Mouse (Mus musculus) kidney, postnatal 25 days (tissue): ENCODE data around the gene Gramd1c.

Experiments
- DNase-seq, 2 experiments: peaks; one replicate each; pipeline ENCODE4 v3.0.0; 2021; ENCODE audit warnings: mixed read lengths in 2 of 2

Gene Gramd1c

GRCm38 (mm10) chr16:44063025-44063894, at the start of gene Gramd1c:
Gene Gramd1c, minus strand, starts transcription at chr16:44063345.
- peak; percentile 58 to 79 for DNase-seq

DNA sequence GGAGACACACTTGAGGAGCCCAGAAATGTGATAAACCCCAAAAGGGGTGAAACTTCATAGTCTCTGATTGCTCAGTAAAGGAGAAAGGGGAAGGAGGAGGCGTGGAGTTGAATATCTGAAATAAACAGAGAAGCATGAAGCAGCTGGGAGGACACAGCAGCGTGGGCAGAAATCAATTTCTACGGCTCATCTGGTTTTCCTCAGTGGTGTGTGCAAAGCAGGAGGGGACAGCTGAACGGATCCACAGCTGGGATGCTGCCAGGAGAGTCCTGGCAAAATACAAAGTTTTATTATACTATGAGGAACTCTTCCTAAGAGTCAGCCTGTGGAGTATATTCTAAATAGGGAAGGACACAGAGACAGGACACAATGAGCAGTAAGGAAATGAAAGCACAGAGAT, 45.9 kb upstream of the Gramd1c start:
- no peak for DNase-seq

DNA sequence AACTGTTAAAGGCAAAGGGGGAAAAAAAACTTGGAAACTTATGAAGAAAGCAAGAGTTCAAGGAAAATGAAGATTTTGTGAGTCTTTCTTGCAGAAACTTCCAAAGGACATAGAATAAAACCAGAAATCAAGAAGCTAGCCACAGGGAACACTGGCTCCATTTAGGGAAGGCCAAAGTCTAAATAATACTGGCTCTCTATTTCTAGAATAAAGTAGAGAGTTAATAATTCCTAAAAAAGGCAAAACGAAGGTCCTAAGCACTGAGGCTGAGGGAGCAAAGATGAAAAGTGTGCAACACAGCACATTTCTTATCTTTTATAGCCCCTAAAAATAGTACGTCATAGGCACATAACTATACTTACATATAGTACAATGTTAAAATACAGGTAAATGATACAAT, 42.1 kb upstream of the Gramd1c start:
- no peak for DNase-seq

DNA sequence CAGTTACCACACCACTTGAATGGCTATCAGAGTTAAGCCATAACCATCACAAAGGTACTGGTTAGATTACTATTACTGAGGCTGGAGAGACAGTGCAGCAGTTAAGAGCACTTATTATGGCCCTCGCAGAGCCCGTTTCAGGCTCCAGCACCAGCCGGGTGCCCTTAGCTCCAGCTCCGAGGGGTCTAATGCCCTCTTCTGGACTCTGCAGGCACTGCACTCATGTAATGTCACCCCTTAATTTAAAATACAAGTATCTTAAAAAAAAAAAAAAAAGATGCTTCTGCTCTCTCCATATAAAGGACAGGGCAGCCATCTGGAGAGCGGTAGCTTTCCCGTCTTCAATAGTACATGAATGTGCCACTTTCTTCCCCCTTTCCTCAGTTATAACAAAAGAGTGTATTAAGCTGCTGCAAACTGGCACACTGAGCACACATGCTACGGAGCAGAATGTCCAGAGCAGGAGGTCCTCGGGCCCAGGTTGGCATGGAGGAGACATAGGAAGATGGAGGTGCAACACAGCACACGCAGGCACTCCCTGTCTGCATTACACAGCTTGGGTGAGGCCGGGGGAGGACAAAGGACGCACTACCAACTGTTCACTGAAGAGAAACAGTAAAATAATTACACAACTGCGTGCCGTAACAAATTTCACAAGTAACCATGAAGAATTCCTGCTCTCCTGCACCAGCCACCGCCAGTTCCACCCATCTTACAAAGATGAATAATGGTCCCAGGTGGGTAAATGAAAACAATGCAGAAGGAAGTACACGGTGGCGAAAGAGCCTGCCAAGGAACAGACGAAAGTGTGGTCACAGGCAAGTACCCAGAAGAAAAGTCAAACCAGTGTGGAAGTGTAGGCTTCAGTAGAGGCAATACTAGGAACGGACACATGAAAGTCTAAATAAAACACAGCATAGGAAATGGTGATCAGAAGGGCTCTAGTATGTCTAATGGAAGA, 40.9 kb upstream of the Gramd1c start:
- DNase-seq = no peak

- no peak for DNase-seq
Measured at GRCm38 (mm10) chr16:44102925-44103324, 39.8 kb upstream of the Gramd1c start.

DNA sequence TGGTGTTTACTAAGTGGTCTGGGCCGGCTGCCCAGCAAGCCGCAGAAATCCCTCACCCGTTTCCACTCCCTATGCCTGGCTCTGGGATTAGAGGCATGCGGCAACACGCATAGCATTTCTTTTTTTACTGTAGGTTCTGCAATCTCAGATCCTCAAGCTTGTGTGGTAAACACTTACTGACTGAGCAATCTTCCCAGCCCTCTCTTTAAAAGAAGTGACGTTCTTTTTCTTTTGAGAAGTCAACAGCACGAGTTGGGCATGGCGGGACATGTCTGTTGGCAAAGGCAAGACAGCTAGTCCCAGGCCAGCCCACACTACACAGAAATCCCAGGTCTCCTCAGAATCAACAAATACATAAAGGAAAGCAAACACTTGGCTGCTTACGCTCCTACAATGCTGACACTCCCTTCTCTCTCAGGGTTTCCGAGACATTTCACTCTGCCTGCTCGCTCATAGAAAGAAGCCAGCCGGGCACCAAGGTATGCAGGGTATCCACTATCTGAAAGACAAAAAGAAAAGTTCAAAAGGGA, 38.1 kb upstream of the Gramd1c start:
- no peak for DNase-seq

- peak; percentile 31 to 53 for DNase-seq
Measured at GRCm38 (mm10) chr16:44099377-44099776, 36.2 kb upstream of the Gramd1c start.

DNA sequence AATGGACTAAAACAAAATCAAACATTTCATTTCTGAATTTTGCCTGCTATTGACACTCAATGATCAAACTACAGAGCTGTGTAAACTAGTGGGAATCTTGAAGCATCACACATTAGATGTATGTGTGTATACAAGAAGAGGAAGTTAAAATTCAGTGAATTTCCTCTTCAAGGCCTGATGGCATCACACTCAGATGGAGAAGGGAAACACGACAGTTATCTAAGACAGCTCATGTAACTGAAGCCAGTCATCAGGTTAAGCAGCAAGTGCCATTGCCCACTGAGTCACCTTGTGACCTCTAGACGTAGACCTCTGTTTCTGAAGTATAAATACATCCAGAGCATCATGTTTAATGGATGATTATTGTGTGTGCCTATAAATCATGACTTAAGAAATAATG, 24.5 kb upstream of the Gramd1c start:
- DNase-seq = no peak

- DNase-seq = no peak
Measured at GRCm38 (mm10) chr16:44061341-44061740, 1.8 kb downstream of the Gramd1c start.

GRCm38 (mm10) chr16:44060604-44061286, 2.4 kb downstream of the Gramd1c start:
- DNase-seq = no peak

GRCm38 (mm10) chr16:44058745-44059144, 4.4 kb downstream of the Gramd1c start:
- peak; percentile 55 to 81 for DNase-seq

DNA sequence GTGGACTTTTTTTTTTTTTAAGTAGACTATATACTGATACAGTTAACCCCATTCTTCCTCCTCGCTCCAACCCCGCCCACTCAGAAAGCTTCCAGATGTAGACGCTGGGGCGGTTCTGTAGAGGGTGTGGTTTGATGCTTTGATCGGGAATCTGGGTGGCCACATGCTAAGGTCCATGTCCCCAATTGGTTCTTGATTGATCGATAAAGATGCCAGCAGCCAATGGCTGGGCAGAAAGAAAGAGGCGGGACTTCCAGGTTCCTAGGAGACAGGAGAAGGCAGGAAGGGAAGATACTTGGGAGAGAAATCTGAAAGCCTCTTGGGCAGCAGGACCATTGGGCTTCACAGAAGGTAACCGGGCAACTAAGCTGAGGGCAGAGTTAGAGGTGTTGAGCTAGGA, 7.4 kb downstream of the Gramd1c start:
- no peak for DNase-seq

DNA sequence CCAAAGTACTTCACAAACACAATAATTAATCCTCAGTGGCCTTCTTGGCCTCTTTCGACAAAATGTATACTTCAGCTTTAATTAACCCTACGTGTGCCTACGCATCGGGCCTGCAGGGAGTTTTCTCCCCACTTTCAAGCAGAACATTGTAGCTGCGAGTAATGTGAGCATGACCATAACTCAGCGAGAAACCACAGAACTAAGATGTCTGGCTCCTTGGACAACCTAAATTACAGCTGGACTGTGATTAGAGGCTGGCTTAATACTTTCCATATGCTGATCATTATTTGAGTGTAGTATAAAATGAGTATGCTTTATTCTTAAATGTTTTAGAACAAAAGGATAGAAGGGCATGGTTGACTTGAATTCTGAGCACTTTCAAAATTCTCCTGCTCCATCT, 9.9 kb downstream of the Gramd1c start:
- no peak for DNase-seq

GRCm38 (mm10) chr16:44052390-44052789, 10.8 kb downstream of the Gramd1c start:
- no peak for DNase-seq

DNA sequence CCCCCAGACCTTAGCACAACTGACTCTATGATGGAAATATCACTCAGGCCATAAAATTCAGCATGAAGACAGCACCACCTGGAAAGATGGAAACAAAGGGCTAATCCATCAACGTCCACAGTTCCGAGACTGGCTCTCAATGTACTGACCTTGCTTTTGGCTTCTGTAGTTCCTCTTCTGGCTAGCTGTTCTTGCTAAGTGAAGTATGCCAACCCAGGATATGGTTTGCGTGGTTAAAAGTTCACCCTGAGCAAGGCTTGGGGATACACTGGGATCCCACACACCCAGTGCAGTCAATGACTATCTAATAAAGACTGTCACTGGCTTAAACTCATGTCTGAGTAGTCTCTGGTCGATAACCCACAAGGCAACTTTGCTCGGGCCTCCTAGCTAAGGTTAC, 13.0 kb downstream of the Gramd1c start:
- DNase-seq = no peak

- no peak for DNase-seq
Measured at GRCm38 (mm10) chr16:44039112-44039511, 24.0 kb downstream of the Gramd1c start.

DNA sequence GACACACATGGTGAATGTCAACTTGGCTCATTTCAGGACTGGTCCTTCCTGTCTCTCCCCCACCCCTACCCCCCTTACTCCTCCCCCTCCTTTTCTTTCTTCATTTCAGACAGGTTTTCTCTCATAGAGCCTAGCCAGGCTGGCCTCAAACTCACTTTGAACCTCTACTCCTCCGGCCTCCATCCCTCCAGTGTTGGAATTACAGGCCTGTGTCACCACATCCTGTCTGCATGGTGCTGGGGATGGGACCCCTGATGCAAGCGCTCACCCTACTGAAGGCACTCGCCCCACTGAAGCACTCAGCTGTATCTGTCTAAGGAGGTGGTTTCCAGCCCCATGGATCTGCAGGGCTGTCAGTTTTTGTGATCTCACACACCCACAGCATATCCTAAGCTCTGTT, 27.9 kb downstream of the Gramd1c start:
- no peak for DNase-seq

DNA sequence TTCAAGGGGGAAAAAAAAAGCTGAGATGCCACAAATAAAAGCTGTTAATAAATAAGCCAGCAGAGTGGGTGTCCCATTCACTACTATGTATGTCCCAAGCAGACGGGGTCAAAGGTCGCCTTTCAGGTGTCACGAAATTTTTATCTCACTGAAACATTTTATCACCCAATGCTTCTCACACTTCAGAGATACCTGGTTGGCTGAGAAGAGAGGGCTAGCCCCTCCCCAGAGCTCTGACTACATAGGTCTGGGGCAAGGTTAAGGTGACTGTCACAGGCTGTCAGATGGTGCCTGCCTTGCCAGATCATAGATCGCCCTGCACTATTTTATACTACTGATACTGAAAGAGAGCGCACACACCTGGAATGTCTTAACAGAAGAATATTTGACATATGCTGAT, 29.8 kb downstream of the Gramd1c start:
- DNase-seq = peak in 1 of 2 experiments; percentile 18

DNA sequence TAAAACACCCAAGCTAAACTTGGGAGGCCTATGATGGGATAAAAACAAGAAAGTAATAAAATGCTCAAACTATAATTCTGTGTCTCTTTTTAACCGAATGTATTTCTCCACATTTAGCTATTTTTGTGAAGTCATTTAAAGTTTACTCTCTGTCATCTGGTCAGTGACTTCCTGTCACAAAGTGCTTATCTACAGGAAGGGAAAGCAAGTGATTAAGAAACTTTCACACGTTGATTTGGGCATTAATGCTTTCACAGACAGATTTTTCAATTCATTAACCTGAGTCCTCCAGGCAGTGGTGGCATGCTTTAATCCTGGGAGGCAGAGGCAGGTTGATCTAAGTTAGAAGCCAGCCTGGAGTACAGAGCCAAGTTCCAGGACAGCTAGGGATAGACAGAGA, 33.9 kb downstream of the Gramd1c start:
- no peak for DNase-seq

DNA sequence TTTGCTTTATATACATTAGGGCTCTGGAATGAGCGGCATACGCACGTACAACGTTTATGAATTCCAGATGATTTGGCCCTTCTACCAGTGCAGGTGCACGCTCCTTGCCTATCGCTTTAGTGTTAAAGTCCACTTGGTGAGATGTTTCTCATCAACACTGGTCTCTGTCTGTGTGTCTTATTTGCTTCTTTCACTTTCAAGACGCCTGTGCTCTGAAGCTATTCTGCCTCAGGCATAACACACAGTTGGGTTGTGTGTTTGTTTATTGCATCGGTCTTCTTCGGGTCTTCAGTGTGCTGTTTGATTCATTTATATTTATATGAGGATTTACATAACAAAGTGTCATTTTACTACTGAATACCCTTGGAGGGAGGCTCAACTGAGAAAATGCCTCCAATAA, 36.3 kb downstream of the Gramd1c start:
- DNase-seq = no peak

DNA sequence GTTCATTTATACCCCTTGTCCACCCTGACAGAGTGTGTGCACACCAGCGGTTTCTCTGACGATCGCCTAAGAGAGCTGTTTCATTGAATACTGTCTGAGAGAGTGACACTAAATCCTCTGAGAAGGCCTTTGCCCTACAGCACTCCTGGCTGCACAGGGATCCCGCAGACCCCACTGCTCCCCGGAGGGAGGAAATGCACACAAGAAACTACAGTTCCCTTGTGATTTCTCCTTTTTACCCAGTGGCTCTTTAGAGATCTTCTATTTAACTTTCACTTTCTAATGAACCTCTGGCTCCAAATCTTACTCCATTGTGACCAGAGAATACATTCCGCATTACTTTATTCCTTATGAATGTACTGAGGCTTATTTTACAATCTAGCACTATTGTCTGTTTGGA, 36.9 kb downstream of the Gramd1c start:
- no peak for DNase-seq

DNA sequence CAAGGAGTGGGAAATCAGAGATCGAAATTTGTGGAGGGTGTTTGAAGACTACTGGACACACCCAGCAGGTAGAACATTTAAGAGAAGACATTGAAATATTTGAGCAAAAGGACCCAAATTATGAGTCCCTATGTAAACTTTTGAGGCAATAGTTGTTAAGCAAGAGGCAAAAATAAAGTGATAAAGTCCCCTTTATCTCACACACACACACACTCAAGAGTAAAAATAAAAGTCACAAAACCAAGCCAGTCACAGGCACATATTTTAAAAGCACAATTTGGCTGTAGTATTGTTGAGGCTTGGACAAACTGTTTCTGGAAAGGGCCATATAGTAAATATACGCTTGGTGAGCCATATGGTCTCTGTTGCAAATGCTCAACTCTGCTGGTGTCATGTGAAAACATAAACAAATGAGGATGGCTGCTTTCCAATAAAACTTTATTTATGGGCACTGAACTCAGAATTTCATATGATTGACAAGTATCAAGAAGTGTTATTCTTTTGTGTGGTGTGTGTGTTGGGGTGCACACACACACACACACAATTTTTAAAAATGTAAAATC, 44.1 kb downstream of the Gramd1c start:
- DNase-seq = no peak
